Mouse (Mus musculus) myocyte (in vitro differentiated cells): ENCODE measurements around the gene Cdh5. TPM values are rescaled to one million over a fixed set of nuclear protein-coding genes. Genes with fewer than 3 reads are reported as not detected.

Source experiments
- H3K27me3 ChIP-seq: one replicate; pipeline ENCODE4 v1.6.1; 2011; ENCODE audit not compliant: control insufficient read depth, insufficient read depth, insufficient read length
- H3K36me3 ChIP-seq: one replicate; pipeline ENCODE4 v1.6.1; 2011; ENCODE audit not compliant: control insufficient read depth, insufficient read depth
- H3K4me2 ChIP-seq: one replicate; pipeline ENCODE4 v1.6.1; 2011; ENCODE audit warnings: low read depth, control low read depth
- H3K4me3 ChIP-seq: one replicate; pipeline ENCODE4 v1.5.1; 2011; ENCODE audit warnings: mild to moderate bottlenecking, control low read depth, moderate library complexity
- H3K79me2 ChIP-seq: one replicate; pipeline ENCODE4 v1.6.1; 2011; ENCODE audit not compliant: control insufficient read depth, insufficient read depth
- H3ac ChIP-seq: one replicate; pipeline ENCODE4 v1.6.1; 2011; ENCODE audit not compliant: control insufficient read depth, insufficient read length
- CEBPB ChIP-seq: IDR thresholded peaks from 2 replicates; pipeline ENCODE4 v1.6.1; 2011; ENCODE audit warnings: mild to moderate bottlenecking, moderate library complexity; ENCODE audit not compliant: poor library complexity, insufficient read depth, severe bottlenecking
- E2F4 ChIP-seq: IDR thresholded peaks from one replicate; pipeline ENCODE4 v1.6.1; 2011; ENCODE audit warnings: mild to moderate bottlenecking, control low read depth, moderate library complexity; ENCODE audit not compliant: insufficient read depth
- MAX ChIP-seq: IDR thresholded peaks from one replicate; pipeline ENCODE4 v1.6.1; 2011; ENCODE audit warnings: low read depth, mild to moderate bottlenecking, control low read depth
- MYOD1 ChIP-seq, 3 experiments: IDR thresholded peaks; one replicate each; pipeline ENCODE4 v1.6.1; 2011; ENCODE audit warnings: control low read depth in 2 of 3, low read depth in 2 of 3, mild to moderate bottlenecking in 2 of 3, moderate library complexity in 1 of 3; ENCODE audit not compliant: insufficient read length in 2 of 3, control insufficient read depth in 1 of 3
- MYOG ChIP-seq, 3 experiments: IDR thresholded peaks; one replicate each; pipeline ENCODE4 v1.6.1; 2011; ENCODE audit warnings: control low read depth in 2 of 3, low read depth in 2 of 3, mild to moderate bottlenecking in 2 of 3; ENCODE audit not compliant: insufficient read length in 2 of 3, control insufficient read depth in 1 of 3, insufficient read depth in 1 of 3
- POLR2A ChIP-seq: IDR thresholded peaks from one replicate; pipeline ENCODE4 v1.6.1; 2011; ENCODE audit warnings: low read depth, mild to moderate bottlenecking, control low read depth, moderate library complexity; ENCODE audit not compliant: insufficient read length
- POLR2AphosphoS2 ChIP-seq: IDR thresholded peaks from one replicate; pipeline ENCODE4 v1.6.1; 2011; ENCODE audit warnings: low read depth, control low read depth; ENCODE audit not compliant: insufficient read length
- REST ChIP-seq: IDR thresholded peaks from one replicate; pipeline ENCODE4 v1.6.1; 2011; ENCODE audit warnings: mild to moderate bottlenecking, control low read depth, moderate library complexity; ENCODE audit not compliant: insufficient read depth, insufficient read length
- SRF ChIP-seq: IDR thresholded peaks from one replicate; pipeline ENCODE4 v1.6.1; 2011; ENCODE audit warnings: low read depth; ENCODE audit not compliant: control insufficient read depth, insufficient read length
- TCF12 ChIP-seq: IDR thresholded peaks from one replicate; pipeline ENCODE4 v1.6.1; 2011; ENCODE audit warnings: mild to moderate bottlenecking, control low read depth; ENCODE audit not compliant: poor library complexity, insufficient read depth, severe bottlenecking
- TCF3 ChIP-seq: IDR thresholded peaks from one replicate; pipeline ENCODE4 v1.6.1; 2011; ENCODE audit warnings: low read depth, control low read depth; ENCODE audit not compliant: insufficient read length
- USF1 ChIP-seq: IDR thresholded peaks from one replicate; pipeline ENCODE4 v1.6.1; 2011; ENCODE audit warnings: low read depth, mild to moderate bottlenecking, control low read depth, moderate library complexity
- polyA plus RNA-seq: library from polyadenylated mRNA; unstranded; fragments of >200 nt; fragmentation: generic; extraction: Trizol; gene quantifications from one replicate; pipeline ENCODE4 v1.2.1, GENCODE M21; 2012; ENCODE audit warnings: missing spikeins

The Cdh5 gene
- polyA plus RNA-seq, 1 experiment, result 0.11 TPM

DNA sequence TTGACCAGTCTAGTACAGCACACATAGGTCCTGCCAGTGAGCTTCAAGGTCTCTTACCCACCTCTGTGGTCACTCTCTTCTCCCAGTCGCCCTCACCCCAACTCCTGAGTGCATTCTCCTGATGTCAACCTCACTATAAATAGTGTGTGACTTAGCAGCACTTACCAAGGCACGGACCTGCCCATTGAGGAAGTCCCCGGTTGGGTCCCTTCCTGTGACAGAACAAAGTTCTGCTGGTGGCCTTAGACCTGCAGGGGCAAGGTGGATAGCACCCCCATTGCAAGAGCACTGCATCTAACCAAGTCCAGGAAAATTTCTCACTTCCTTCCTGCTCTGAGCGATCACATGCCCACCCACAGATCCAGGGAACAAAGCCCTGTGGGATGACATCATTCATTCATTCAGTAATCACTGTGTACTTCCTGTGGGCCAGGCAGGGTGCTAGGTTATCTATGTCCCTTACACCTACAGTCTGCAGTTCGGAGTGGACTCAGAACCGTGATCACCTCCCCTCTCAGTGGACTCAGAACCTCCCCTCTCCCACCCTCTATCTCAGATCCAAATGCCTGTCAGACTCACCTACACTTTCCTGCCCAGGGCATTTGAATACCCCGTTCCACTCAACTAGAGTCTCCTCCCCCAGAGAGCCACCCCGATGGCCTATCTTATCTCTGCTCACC, 74.6 kb downstream of the Cdh5 start:
- Histone ChIP-seq H3K36me3 (no peaks in the 10 kb centered on the region), H3K79me2 (no peaks in the 10 kb centered on the region)
- TF ChIP-seq MYOD1 (IDR thresholded peaks at IDR 0.05; ENCODE audit: control insufficient read depth in 1 of 3, insufficient read length in 2 of 3, low read depth in 2 of 3) (no peak), USF1 (peak; percentile 16)

DNA sequence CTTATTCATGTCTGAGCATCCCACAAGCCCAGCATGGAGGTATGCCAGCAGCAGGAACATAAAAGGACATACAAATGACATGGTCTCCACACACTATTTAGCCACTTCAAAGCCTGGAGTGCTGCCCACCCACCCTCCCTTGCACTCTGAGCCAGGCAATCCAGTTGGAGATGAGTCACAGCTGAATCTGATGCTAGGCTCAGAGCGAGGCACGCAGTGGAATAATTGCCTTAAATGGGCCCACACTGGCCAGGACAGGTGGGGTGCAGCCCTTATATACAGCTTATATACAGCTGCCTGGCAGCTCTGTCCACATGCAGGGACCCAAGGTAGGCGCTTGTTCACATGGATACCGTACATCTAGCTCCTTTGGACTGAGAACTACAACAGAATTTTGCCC, 75.6 kb downstream of the Cdh5 start:
- TF ChIP-seq MYOD1 (IDR thresholded peaks at IDR 0.05; ENCODE audit: control insufficient read depth in 1 of 3, insufficient read length in 2 of 3, low read depth in 2 of 3) (peak in 1 of 3 experiments; percentile 22), SRF (no peak), USF1 (no peak), TCF12 (no peak)
- no peaks in the 10 kb centered on the region for H3K79me2 ChIP-seq
- no peak overlapping the region for H3K4me2 ChIP-seq
- no peak overlapping the region for H3K4me3 ChIP-seq
- no peak overlapping the region for H3ac ChIP-seq
- no peaks in the 10 kb centered on the region for H3K27me3 ChIP-seq
- no peaks in the 10 kb centered on the region for H3K36me3 ChIP-seq

More for the DNA sequence above, 74.6 kb downstream of the Cdh5 start:
- Histone ChIP-seq H3K4me3 (no peak overlapping the region), H3K4me2 (no peak overlapping the region), H3K27me3 (no peaks in the 10 kb centered on the region), H3ac (no peak overlapping the region)

DNA sequence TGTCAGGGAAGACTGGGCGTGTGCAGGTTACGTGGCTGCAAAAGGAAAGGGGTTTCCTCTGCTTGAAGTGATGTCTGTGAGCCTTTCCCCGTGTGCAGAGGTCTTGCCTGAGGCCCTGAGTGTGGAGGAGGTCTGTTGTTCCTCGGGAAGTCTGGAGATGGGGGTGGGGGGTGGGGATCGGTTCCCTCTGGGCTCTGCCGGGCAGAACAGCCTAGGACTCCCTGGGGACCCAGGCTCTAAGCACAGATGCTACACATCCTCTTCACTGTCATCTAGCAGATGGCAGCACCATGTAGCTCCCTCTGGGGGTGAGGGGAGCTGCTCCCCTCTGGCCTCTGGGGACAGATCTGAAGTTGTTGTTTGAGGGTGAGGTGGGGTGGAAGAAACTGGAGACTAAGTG, 83.5 kb downstream of the Cdh5 start:
- Histone ChIP-seq H3K36me3 (no peaks in the 10 kb centered on the region), H3K27me3 (no peaks in the 10 kb centered on the region), H3K4me2 (no peak overlapping the region), H3ac (no peak overlapping the region), H3K79me2 (no peaks in the 10 kb centered on the region), H3K4me3 (no peak overlapping the region)
- TF ChIP-seq TCF12, result no peak
- TF ChIP-seq POLR2A, result no peak
- TF ChIP-seq SRF, result no peak
- TF ChIP-seq TCF3, result no peak
- TF ChIP-seq E2F4, result no peak
- no peak for TF ChIP-seq MYOG (IDR thresholded peaks at IDR 0.05; ENCODE audit: control insufficient read depth in 1 of 3, insufficient read depth in 1 of 3, insufficient read length in 2 of 3, low read depth in 2 of 3)
- TF ChIP-seq USF1, result no peak
- TF ChIP-seq MYOD1 (IDR thresholded peaks at IDR 0.05; ENCODE audit: control insufficient read depth in 1 of 3, insufficient read length in 2 of 3, low read depth in 2 of 3), result no peak
- TF ChIP-seq REST, result no peak
- no peak for TF ChIP-seq POLR2AphosphoS2
- no peak for TF ChIP-seq CEBPB

DNA sequence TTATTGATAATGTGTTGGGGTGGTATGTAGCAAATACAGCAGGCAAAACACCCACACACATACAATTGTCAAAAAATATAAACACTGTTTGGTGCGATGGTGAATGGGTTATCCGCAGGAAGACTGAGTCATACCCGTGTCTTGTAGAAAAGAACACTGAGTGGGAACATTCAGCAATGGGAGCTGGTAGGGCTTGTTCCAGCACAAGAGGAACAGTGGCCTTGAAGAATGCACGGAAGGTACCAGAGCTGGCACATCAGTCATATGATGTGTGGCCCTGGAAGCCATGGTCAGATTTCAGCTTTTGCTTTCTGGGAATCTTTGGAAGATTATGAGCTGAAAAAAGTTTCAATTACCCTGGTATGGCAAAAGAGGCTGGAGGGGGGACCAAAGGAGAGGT, 85.4 kb downstream of the Cdh5 start:
- no peak overlapping the region for H3ac ChIP-seq
- TF ChIP-seq POLR2A (no peak), SRF (no peak), E2F4 (no peak), TCF3 (no peak), CEBPB (no peak), MYOG (IDR thresholded peaks at IDR 0.05; ENCODE audit: control insufficient read depth in 1 of 3, insufficient read depth in 1 of 3, insufficient read length in 2 of 3, low read depth in 2 of 3) (no peak), POLR2AphosphoS2 (no peak), REST (no peak), MYOD1 (IDR thresholded peaks at IDR 0.05; ENCODE audit: control insufficient read depth in 1 of 3, insufficient read length in 2 of 3, low read depth in 2 of 3) (no peak), USF1 (no peak), MAX (no peak), TCF12 (no peak)
- H3K4me2 ChIP-seq, result no peak overlapping the region
- no peaks in the 10 kb centered on the region for H3K27me3 ChIP-seq
- H3K36me3 ChIP-seq, result no peaks in the 10 kb centered on the region
- H3K79me2 ChIP-seq, result no peaks in the 10 kb centered on the region
- no peak overlapping the region for H3K4me3 ChIP-seq

DNA sequence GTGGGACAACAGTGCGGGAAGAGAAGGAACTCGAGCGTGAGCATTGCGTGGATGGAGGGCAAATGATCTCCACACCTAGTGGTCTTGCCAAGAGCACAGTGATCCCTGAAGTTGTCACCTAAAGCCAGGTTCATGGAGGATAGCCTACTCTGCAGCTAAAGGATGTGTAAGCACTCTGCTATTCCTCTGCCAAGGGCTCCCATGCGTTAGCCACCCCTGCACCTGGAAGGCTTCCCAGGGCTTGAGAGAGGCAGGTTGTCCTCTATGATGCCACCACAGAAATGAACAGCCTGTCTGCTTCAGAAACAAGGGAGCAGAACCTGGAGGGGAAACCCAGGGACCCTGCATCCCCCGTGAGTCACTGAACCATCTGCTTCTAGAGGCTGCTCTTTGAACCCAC, 86.2 kb downstream of the Cdh5 start:
- no peaks in the 10 kb centered on the region for H3K27me3 ChIP-seq

More for the DNA sequence above, 86.2 kb downstream of the Cdh5 start:
- H3K79me2 ChIP-seq, result no peaks in the 10 kb centered on the region
- H3K4me3 ChIP-seq, result no peak overlapping the region
- no peak overlapping the region for H3K4me2 ChIP-seq
- no peak for TF ChIP-seq CEBPB
- TF ChIP-seq MAX, result no peak
- no peak for TF ChIP-seq USF1
- TF ChIP-seq POLR2AphosphoS2, result no peak
- no peak for TF ChIP-seq TCF3
- TF ChIP-seq TCF12, result no peak
- TF ChIP-seq POLR2A, result no peak
- no peak for TF ChIP-seq SRF
- no peak for TF ChIP-seq E2F4
- TF ChIP-seq REST, result no peak
- no peak for TF ChIP-seq MYOG (IDR thresholded peaks at IDR 0.05; ENCODE audit: control insufficient read depth in 1 of 3, insufficient read depth in 1 of 3, insufficient read length in 2 of 3, low read depth in 2 of 3)
- no peak for TF ChIP-seq MYOD1 (IDR thresholded peaks at IDR 0.05; ENCODE audit: control insufficient read depth in 1 of 3, insufficient read length in 2 of 3, low read depth in 2 of 3)
- no peak overlapping the region for H3ac ChIP-seq
- no peaks in the 10 kb centered on the region for H3K36me3 ChIP-seq
